Mouse (Mus musculus) monocyte, adult 2 months (primary cell): ENCODE measurements around the gene Slco1c1.

Source experiments
- DNase-seq, 2 experiments: peaks; one replicate each; pipeline ENCODE4 v3.0.0; 2022; ENCODE audit warnings: low spot score in 2 of 2, low read depth in 1 of 2

Gene Slco1c1

GRCm38 (mm10) chr6:141523747-141524640 lies at the start of gene Slco1c1:
Gene Slco1c1 (plus strand): TSS chr6:141524368.
- DNase-seq = no peak

GRCm38 (mm10) chr6:141474696-141475095 lies 49.5 kb upstream of the Slco1c1 start:
- DNase-seq = no peak

DNA sequence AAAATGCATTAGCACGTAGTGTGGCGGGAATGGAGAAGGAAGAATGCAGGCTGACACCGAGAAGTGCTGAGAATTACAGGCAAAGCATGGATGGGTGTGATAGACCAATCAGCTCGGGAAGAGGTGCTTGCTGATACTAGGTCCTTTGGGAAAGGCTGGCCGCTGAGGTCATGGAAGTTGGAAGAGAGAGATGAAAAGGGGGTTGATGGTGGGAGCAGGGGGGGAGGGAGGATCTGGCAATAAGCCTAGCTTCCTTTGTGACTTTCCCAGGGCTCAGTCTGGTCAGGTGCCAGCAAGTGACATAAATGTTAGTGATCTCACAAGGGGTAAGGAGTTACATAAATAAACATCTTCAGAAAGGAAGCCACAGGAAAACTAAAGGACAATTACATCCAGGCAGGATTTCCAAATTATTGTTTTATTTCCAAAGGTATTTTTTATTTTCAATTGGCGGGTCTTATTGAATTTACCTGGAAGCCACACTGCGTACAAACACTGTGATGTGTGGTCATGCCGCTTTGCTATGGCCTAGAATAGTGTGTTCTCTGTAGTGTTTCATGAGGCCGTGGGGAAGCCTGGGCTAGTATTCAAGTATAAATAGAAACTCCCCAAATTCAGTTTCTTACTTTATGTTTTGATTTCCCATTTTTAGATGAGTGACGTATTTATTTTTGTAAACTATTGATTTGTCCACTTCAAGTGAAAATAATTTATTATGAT lies 38.7 kb upstream of the Slco1c1 start:
- no peak for DNase-seq

DNA sequence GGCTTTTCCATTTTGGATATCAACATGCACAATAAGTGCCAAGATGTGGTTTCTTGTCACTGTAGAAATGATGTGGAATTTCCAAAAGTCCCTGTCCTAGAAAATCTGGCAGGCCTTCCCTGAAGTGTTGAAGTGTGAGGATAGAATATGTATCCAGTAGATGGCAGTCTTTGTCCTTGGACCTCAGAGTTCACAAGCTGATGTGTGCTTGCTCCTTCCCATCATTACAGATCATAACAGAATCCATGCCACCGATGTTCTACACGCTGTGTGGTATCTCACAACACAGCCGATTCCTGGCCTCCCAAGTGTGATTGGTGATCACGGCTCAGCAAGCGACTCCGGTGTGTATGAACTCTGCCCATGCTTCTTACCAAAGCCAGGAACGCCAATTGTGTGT lies 36.9 kb upstream of the Slco1c1 start:
- DNase-seq = no peak

DNA sequence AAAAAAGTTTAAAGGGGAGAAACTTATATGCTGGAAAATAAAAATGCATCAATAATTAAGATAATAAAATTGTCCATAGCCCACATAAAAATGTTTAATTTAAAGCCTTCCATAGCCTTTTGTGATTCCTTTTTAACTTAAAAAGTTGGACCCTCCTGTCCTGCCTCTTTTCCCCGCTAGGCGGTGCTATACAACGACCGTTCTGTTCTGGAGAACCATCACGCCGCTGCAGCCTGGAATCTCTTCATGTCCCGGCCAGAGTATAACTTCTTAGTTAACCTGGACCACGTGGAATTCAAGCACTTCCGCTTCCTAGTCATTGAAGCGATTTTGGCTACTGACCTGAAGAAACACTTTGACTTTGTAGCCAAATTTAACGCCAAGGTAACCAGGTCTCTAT lies 35.5 kb upstream of the Slco1c1 start:
- DNase-seq = no peak

DNA sequence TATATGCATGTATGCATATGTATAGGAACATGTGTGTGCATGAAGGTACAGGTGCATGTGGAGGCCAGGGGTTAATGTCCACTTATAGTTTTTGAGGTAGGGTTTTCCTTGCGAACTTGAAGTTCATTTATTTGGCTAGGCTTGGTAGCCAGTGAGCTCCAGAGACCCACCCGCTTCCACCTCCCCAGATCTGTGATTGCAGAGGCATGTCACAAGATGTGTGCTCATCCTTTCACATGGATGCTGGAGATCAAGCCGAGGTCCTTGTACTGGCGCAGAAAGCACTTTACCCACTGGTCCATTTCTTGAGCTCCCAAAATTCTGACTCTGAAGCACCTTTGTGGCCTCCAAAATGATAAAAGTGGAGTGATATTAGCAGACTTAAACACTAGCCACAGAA lies 29.3 kb upstream of the Slco1c1 start:
- no peak for DNase-seq

GRCm38 (mm10) chr6:141495634-141496418 lies 28.3 kb upstream of the Slco1c1 start:
- DNase-seq = no peak

GRCm38 (mm10) chr6:141499511-141499910 lies 24.7 kb upstream of the Slco1c1 start:
- no peak for DNase-seq

GRCm38 (mm10) chr6:141501171-141501570 lies 23.0 kb upstream of the Slco1c1 start:
- DNase-seq = no peak

- DNase-seq = no peak
Observed at GRCm38 (mm10) chr6:141522541-141522940, 1.6 kb upstream of the Slco1c1 start.

GRCm38 (mm10) chr6:141525787-141526186 lies 1.6 kb downstream of the Slco1c1 start:
- no peak for DNase-seq

DNA sequence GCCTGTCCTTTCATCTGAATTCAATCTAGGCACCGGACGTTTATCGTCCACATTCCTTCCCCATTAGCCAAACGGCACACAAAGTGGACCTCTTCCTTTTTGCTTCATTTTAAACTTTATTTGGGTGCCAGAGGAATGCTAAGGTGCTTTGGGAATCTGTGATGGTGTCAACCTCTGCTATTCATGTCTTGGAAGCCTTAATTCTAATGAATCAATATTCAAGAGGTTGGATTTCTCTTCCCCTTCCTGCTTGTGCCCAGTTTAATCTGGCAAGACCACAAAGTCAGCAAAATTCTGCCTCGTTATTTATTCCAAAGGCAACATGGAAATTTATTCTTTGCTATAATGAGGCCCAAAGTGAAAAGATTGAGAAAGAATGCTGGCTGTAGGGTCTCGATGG lies 6.7 kb downstream of the Slco1c1 start:
- DNase-seq = no peak

GRCm38 (mm10) chr6:141537298-141537697 lies 13.1 kb downstream of the Slco1c1 start:
- DNase-seq = no peak

DNA sequence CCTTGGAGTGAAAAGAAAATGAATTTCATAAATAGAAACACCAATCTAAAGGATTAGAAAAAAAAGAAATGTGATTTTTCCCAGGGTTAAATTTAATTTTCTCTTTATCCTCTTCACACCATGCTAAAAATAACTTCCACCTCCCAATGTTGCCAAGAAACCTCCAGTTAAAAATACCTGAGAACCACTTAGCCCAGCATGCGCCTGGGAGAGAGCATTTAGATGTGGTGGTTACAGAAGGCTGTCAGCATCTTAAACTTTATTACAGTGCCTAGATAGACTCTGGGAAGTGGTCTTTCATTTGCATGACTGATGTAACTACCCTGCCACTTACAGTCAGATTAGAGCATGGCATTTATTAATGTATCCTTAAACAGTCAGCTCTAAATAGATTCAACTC lies 17.0 kb downstream of the Slco1c1 start:
- DNase-seq = no peak

DNA sequence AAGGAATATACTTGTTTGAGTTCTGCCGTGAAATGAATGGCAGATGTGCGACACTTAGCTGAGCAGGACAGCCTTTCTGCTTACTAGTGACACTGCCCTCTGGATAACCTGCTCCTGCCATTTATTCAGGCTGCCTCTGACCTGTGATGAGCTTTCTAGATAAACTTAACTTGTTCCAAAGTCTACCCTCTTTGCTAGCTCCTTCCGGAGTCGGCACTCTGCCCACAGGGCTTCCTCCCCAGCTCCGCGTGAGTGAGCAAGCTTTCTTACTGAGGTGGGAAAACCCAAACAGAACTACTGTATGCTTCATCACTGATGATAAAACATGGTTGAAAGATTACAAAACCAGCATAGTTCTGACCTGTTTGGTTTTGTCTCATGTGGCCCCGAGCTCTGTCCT lies 19.2 kb downstream of the Slco1c1 start:
- no peak for DNase-seq

GRCm38 (mm10) chr6:141558118-141558517 lies 34.0 kb downstream of the Slco1c1 start:
- DNase-seq = no peak

DNA sequence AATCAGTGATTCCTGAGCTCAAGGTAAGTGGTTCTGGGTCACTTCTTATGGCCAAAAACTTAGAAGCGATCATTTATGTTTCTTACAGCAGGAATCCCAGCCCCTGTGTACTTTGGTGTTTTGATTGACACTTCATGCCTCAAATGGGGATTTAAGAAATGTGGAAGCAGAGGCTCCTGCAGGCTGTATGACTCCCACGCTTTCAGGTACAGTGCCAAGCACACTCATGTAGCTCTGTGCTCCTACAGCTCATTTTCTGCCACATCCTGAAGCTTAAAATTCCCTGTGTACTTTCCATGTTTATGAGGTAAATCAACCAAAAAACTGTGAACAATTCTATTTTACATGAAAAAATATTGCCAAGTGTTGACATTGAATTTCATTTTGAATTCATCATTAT lies 43.2 kb downstream of the Slco1c1 start:
- DNase-seq = no peak

GRCm38 (mm10) chr6:141567852-141568558 lies 43.8 kb downstream of the Slco1c1 start:
- DNase-seq = no peak

- DNase-seq = no peak
Observed at GRCm38 (mm10) chr6:141568559-141568946, 44.4 kb downstream of the Slco1c1 start.

GRCm38 (mm10) chr6:141576646-141577200 lies 52.6 kb downstream of the Slco1c1 start:
- no peak for DNase-seq
